In genomic region chr9:64702937-64703336, GRCm38 (mm10) we compare ENCODE assay signal across 9 mouse cellular contexts. TPM values are rescaled to one million over a fixed set of nuclear protein-coding genes. Genes with fewer than 3 reads are reported as not detected.
DNase-seq lines count a peak whose midpoint lies in the region; ATAC-seq lines count a peak whose summit lies in the region.
"Had no signal": no experiment of that assay in that cellular context is flagged by ENCODE, and none has a peak within 500 bp of the region (broad histone marks: within the 10 kb centered on the region; RNA-seq: fewer than 3 reads in every experiment).

No protein-coding gene starts in this region.

- ATAC-seq in liver, embryonic 15.5 days (ENCODE audit: insufficient read depth), result peak; percentile 40

- no peak overlapping the region for H3K4me2 ChIP-seq in liver, embryonic 15.5 days
- H3K4me2 ChIP-seq: heart, embryonic 15.5 days had no signal

- WGBS in liver, embryonic 15.5 days (ENCODE audit: insufficient replicate concordance), result 27% methylated on average over 2 of the region's 2 CpGs

- H3K4me1 ChIP-seq in liver, embryonic 15.5 days (replicated peaks), result peaks cover 24% of the 10 kb centered on the region

- no peaks in the 10 kb centered on the region for H3K9me3 ChIP-seq in liver, embryonic 15.5 days (replicated peaks)
- H3K9me3 ChIP-seq: heart, embryonic 15.5 days had no signal

- no peaks in the 10 kb centered on the region for H3K27me3 ChIP-seq in liver, embryonic 15.5 days
- H3K27me3 ChIP-seq in splenic B cell, adult 2 months (ENCODE audit: control insufficient read depth, insufficient read depth, low read length, poor library complexity, severe bottlenecking), result no peaks in the 10 kb centered on the region
- H3K27me3 ChIP-seq: heart, embryonic 15.5 days had no signal

- H3K9ac ChIP-seq in liver, embryonic 15.5 days, result no peak overlapping the region
- H3K9ac ChIP-seq: heart, embryonic 15.5 days had no signal

- H3K4me3 ChIP-seq in liver, embryonic 15.5 days (replicated peaks), result no peak overlapping the region
- H3K4me3 ChIP-seq: heart, embryonic 15.5 days had no signal

- H3K27ac ChIP-seq in liver, embryonic 15.5 days (replicated peaks), result no peak overlapping the region
- H3K27ac ChIP-seq: heart, embryonic 15.5 days had no signal

- peak; percentile 31 to 66 for DNase-seq in frontal cortex, adult 2 months (ENCODE audit: extremely low spot score in 1 of 2, low spot score in 1 of 2)
- DNase-seq in frontal cortex, postnatal 10 days (ENCODE audit: low spot score in 2 of 2), result no peak
- peak; percentile 67 for DNase-seq in 3T3-L1 (ENCODE audit: low read depth, low spot score)
- DNase-seq in heart, adult 8-10 months (ENCODE audit: low spot score), result peak; percentile 63
- peak; percentile 69 for DNase-seq in splenic B cell, adult 2 months (ENCODE audit: low read depth, low spot score)
- no peak for DNase-seq in ovary, postnatal 10 days (ENCODE audit: low spot score)
- no peak for DNase-seq in adrenal gland, postnatal 14 days

- peaks cover 22% of the 10 kb centered on the region for H3K36me3 ChIP-seq in liver, embryonic 15.5 days (replicated peaks)
- H3K36me3 ChIP-seq in splenic B cell, adult 2 months (ENCODE audit: control insufficient read depth, insufficient read depth, low read length, poor library complexity, severe bottlenecking), result peaks cover 3% of the 10 kb centered on the region

RNA-seq across cellular contexts. Expression of gene Rab11a, which starts 34.6 kb away (rescaled TPM):
- polyA plus RNA-seq in frontal cortex, adult 2 months (2012; rRNA removed), result 171 and 217 TPM in 2 replicates
- 100 to 1,000 TPM; 150 to 183 (median 162) TPM for total RNA-seq in heart, adult 8-10 months (2022)
- polyA plus RNA-seq in liver, embryonic 15.5 days (2015; fragmentation: Nextera tagmentation; extraction: Ambion mirVana), result 192 and 214 TPM in 2 replicates
- 226 and 237 TPM in 2 replicates for total RNA-seq in adrenal gland, postnatal 14 days (2021)

Comparison
In these comparisons a context has a peak if more than half of its experiments do, and no peak if none do; other contexts are left out.
1. DNase-seq: peak in frontal cortex, adult 2 months (2 of 2), 3T3-L1 (single experiment), heart, adult 8-10 months (single experiment) and splenic B cell, adult 2 months (single experiment); none in frontal cortex, postnatal 10 days (0 of 2), ovary, postnatal 10 days (single experiment) and adrenal gland, postnatal 14 days (single experiment).